Mouse (Mus musculus) layer of hippocampus, adult 2 months (tissue): ENCODE measurements around the gene Spaar. TPM values are rescaled to one million over a fixed set of nuclear protein-coding genes. Genes with fewer than 3 reads are reported as not detected.

ENCODE experiments used
- DNase-seq, 2 experiments: peaks; one replicate each; pipeline ENCODE4 v3.0.0; 2022; ENCODE audit warnings: low spot score in 2 of 2
- H3K27ac ChIP-seq: fragments of 200-600 bp; 2 replicates; pipeline ENCODE4 v1.8.1; 2022
- H3K4me3 ChIP-seq: fragments of 200-600 bp; 2 replicates; pipeline ENCODE4 v1.8.1; 2022; ENCODE audit warnings: mild to moderate bottlenecking
- CTCF ChIP-seq: fragments of 200-600 bp; conservative IDR thresholded peaks from 2 replicates; pipeline ENCODE4 v1.8.1; 2022; ENCODE audit warnings: antibody characterized with exemption, mild to moderate bottlenecking, moderate library complexity
- total RNA-seq, 2 experiments: library from RNA; stranded (reverse); gene quantifications; 2 replicates each; pipeline ENCODE4 v1.2.3; 2021

Gene Spaar
- total RNA-seq, 2 experiments from 2014 or later = 0.97 to 0.98 TPM

GRCm38 (mm10) chr4:43737144-43737543 is 7.3 kb downstream of the Spaar start:
- no peak overlapping the region for H3K4me3 ChIP-seq
- no peak overlapping the region for H3K27ac ChIP-seq
- no peak for DNase-seq
- TF ChIP-seq CTCF = no peak

- no peak for DNase-seq
Observed at GRCm38 (mm10) chr4:43738989-43739674, 9.3 kb downstream of the Spaar start.

GRCm38 (mm10) chr4:43741526-43741925 is 11.7 kb downstream of the Spaar start:
- TF ChIP-seq CTCF = no peak
- no peak overlapping the region for H3K27ac ChIP-seq
- no peak for DNase-seq

More at GRCm38 (mm10) chr4:43738989-43739674, 9.3 kb downstream of the Spaar start:
- Histone ChIP-seq H3K4me3 (no peak overlapping the region), H3K27ac (no peak overlapping the region)
- TF ChIP-seq CTCF = no peak

GRCm38 (mm10) chr4:43742637-43743036 is 12.8 kb downstream of the Spaar start:
- DNase-seq = no peak
- no peak for TF ChIP-seq CTCF
- Histone ChIP-seq H3K4me3 (no peak overlapping the region), H3K27ac (no peak overlapping the region)

More at GRCm38 (mm10) chr4:43741526-43741925, 11.7 kb downstream of the Spaar start:
- no peak overlapping the region for H3K4me3 ChIP-seq

GRCm38 (mm10) chr4:43743099-43743498 is 13.3 kb downstream of the Spaar start:
- no peak overlapping the region for H3K4me3 ChIP-seq
- no peak overlapping the region for H3K27ac ChIP-seq
- no peak for DNase-seq
- TF ChIP-seq CTCF = peak; percentile 73

GRCm38 (mm10) chr4:43745187-43745586 is 15.4 kb downstream of the Spaar start:
- H3K4me3 ChIP-seq = no peak overlapping the region
- peak; percentile 92 for TF ChIP-seq CTCF
- DNase-seq = no peak
- no peak overlapping the region for H3K27ac ChIP-seq

- Histone ChIP-seq H3K4me3 (no peak overlapping the region), H3K27ac (no peak overlapping the region)
- DNase-seq = no peak
- no peak for TF ChIP-seq CTCF
Observed at GRCm38 (mm10) chr4:43757213-43757612, 27.4 kb downstream of the Spaar start.

GRCm38 (mm10) chr4:43759571-43760418 is 30.0 kb downstream of the Spaar start:
- H3K4me3 ChIP-seq = no peak overlapping the region
- DNase-seq = peak; percentile 21 to 46
- TF ChIP-seq CTCF = no peak
- H3K27ac ChIP-seq = peak overlapping the region; percentile 79

GRCm38 (mm10) chr4:43760460-43760859 is 30.6 kb downstream of the Spaar start:
- peak; percentile 78 for TF ChIP-seq CTCF
- DNase-seq = peak in 1 of 2 experiments; percentile 47

GRCm38 (mm10) chr4:43761336-43761735 is 31.5 kb downstream of the Spaar start:
- no peak overlapping the region for H3K27ac ChIP-seq
- peak; percentile 33; the same call in 1 of the 2 replicates for TF ChIP-seq CTCF
- DNase-seq = no peak
- no peak overlapping the region for H3K4me3 ChIP-seq

More at GRCm38 (mm10) chr4:43760460-43760859, 30.6 kb downstream of the Spaar start:
- no peak overlapping the region for H3K4me3 ChIP-seq
- H3K27ac ChIP-seq = peak overlapping the region; percentile 79

GRCm38 (mm10) chr4:43763410-43763809 is 33.6 kb downstream of the Spaar start:
- Histone ChIP-seq H3K4me3 (peak overlapping the region; percentile 34; the same call in 1 of the 2 replicates), H3K27ac (no peak overlapping the region)
- peak; percentile 34 to 67 for DNase-seq
- TF ChIP-seq CTCF = peak; percentile 93

GRCm38 (mm10) chr4:43768341-43768740 is 38.5 kb downstream of the Spaar start:
- no peak overlapping the region for H3K4me3 ChIP-seq
- no peak overlapping the region for H3K27ac ChIP-seq
- no peak for TF ChIP-seq CTCF
- no peak for DNase-seq

- Histone ChIP-seq H3K27ac (no peak overlapping the region), H3K4me3 (no peak overlapping the region)
- DNase-seq = no peak
- no peak for TF ChIP-seq CTCF
Observed at GRCm38 (mm10) chr4:43769374-43769773, 39.5 kb downstream of the Spaar start.

- no peak for TF ChIP-seq CTCF
- DNase-seq = no peak
- Histone ChIP-seq H3K27ac (no peak within 1 kb of the TSS), H3K4me3 (no peak within 1 kb of the TSS)
Observed at GRCm38 (mm10) chr4:43770909-43771308, 41.1 kb downstream of the Spaar start, which contains the start of gene Olfr159. Olfr159 (minus strand) TSS chr4:43771009.
